In genomic region chr16:94464067-94464466, GRCm38 (mm10) we compare ENCODE assay signal across 25 mouse cellular contexts.
"Had no signal": no experiment of that assay in that cellular context is flagged by ENCODE, and none has a peak within 500 bp of the region (broad histone marks: within the 10 kb centered on the region; RNA-seq: fewer than 3 reads in every experiment).

No protein-coding gene starts in this region.

- H3K27ac ChIP-seq: heart, embryonic 10.5 days; heart, embryonic 13.5 days; heart, embryonic 15.5 days; hindbrain, embryonic 13.5 days; hindbrain, embryonic 15.5 days; hindbrain, postnatal 0 days; kidney, embryonic 15.5 days; kidney, postnatal 0 days; limb, embryonic 13.5 days; limb, embryonic 15.5 days had no signal

- H3K4me1 ChIP-seq: heart, embryonic 10.5 days; heart, embryonic 13.5 days; heart, embryonic 15.5 days; hindbrain, embryonic 13.5 days; hindbrain, embryonic 15.5 days; kidney, embryonic 15.5 days; limb, embryonic 13.5 days; limb, embryonic 15.5 days had no signal

- H3K27me3 ChIP-seq: heart, embryonic 13.5 days; heart, embryonic 15.5 days; hindbrain, embryonic 13.5 days; hindbrain, embryonic 15.5 days; kidney, embryonic 15.5 days; limb, embryonic 13.5 days; limb, embryonic 15.5 days had no signal

- ATAC-seq: forebrain, postnatal 0 days; hindbrain, postnatal 0 days; intestine, embryonic 16.5 days had no signal

- H3K9ac ChIP-seq: forebrain, postnatal 0 days; heart, embryonic 13.5 days; heart, embryonic 15.5 days; hindbrain, embryonic 13.5 days; hindbrain, embryonic 15.5 days; kidney, embryonic 15.5 days; limb, embryonic 13.5 days; limb, embryonic 15.5 days had no signal

- H3K4me2 ChIP-seq: heart, embryonic 13.5 days; heart, embryonic 15.5 days; hindbrain, embryonic 13.5 days; hindbrain, embryonic 15.5 days; kidney, embryonic 15.5 days; limb, embryonic 13.5 days; limb, embryonic 15.5 days had no signal

- H3K9me3 ChIP-seq: heart, embryonic 10.5 days; heart, embryonic 13.5 days; heart, embryonic 15.5 days; hindbrain, embryonic 13.5 days; hindbrain, embryonic 15.5 days; kidney, embryonic 15.5 days; limb, embryonic 13.5 days; limb, embryonic 15.5 days had no signal

- H3K4me3 ChIP-seq: heart, embryonic 10.5 days; heart, embryonic 13.5 days; heart, embryonic 15.5 days; hindbrain, embryonic 13.5 days; hindbrain, embryonic 15.5 days; kidney, embryonic 15.5 days; limb, embryonic 13.5 days; limb, embryonic 15.5 days had no signal

- DNase-seq: forebrain, postnatal 0 days; gastrocnemius, postnatal 14 days; gastrocnemius, postnatal 36 days; heart, adult 18-20 months; heart, postnatal 14 days; heart, postnatal 36 days; kidney, adult 11 months; kidney, adult 2 months; kidney, adult 9 months; kidney, postnatal 14 days; kidney, postnatal 36 days; layer of hippocampus, adult 9-11 months; layer of hippocampus, postnatal 36 days; left cerebral cortex, postnatal 4 days had no signal
